Mouse (Mus musculus) gastrocnemius, adult 18-20 months (tissue): ENCODE measurements around the gene Slc25a15. TPM values are rescaled to one million over a fixed set of nuclear protein-coding genes. Genes with fewer than 3 reads are reported as not detected.

Experiments
- DNase-seq: peaks from one replicate; pipeline ENCODE4 v3.0.0; 2021; ENCODE audit warnings: low spot score
- long read RNA-seq, 2 experiments: library from polyadenylated mRNA; stranded (forward); transcript quantifications; one replicate each; pipeline ENCODE4 v2.0.0; 2021
- total RNA-seq, 2 experiments: library from RNA; stranded (reverse); gene quantifications; 2 replicates each; pipeline ENCODE4 v1.2.3; 2021

The Slc25a15 gene
- total RNA-seq: 1 to 10 TPM; 9.0 to 9.9 TPM
- long read RNA-seq, experiment 1, transcript Slc25a15-201 (7 exons, 3,430 nt): major isoform, 24 of 30 reads
- long read RNA-seq, experiment 1, partial matches to known transcripts: 0 of 30 reads
- long read RNA-seq, experiment 1, other reads (novel, unspliced or antisense): 6 of 30 reads
- long read RNA-seq, experiment 2, transcript Slc25a15-201 (7 exons, 3,430 nt): major isoform, 14 of 16 reads
- long read RNA-seq, experiment 2, partial matches to known transcripts: 0 of 16 reads
- long read RNA-seq, experiment 2, other reads (novel, unspliced or antisense): 2 of 16 reads

DNA sequence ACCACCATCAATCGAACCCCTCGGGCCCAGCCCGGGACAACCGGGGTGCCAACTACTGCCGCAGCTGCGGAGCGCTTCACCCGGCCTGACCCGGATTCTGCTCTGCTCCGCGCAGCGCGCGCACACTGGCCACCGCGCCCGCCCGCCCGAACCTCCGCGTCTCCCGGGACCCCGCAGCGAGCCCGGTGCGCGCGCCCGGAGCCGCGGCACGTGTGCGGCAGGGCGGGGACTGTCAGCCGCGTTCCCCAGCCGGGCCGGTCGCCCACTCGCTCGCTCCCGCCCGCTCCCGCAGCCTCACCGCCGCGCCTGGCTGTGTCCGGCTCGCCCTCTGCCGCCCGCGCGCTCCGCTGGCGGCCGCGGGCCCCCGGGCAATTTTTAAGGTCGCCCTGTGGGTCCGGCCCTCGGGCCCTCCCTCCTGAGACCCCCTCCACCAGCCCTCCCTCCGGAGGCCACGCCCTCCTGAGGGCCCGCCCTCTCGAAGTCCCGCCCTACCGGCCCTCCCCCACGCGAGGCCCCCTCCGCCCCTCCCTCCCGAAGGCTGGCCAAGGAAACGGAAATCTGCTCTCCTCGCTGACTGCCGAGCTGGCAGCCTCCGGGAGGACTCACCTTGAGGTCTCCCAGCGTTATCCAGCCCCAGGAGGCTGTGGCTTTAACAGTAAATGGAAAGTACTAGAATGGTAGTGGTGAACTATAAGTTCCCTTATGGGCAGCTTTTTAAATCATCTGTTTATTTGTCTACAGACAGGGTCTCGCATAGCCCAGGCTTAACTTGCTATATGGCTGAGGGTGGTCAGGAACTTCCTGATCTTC is at the start of gene Slc25a15:
Gene Slc25a15, minus strand, starts transcription at position 456 of the 810 bp plus-strand sequence.
- DNase-seq: peak; percentile 91

GRCm38 (mm10) chr8:22411971-22412370 is 13.6 kb upstream of the Slc25a15 start:
- no peak for DNase-seq

DNA sequence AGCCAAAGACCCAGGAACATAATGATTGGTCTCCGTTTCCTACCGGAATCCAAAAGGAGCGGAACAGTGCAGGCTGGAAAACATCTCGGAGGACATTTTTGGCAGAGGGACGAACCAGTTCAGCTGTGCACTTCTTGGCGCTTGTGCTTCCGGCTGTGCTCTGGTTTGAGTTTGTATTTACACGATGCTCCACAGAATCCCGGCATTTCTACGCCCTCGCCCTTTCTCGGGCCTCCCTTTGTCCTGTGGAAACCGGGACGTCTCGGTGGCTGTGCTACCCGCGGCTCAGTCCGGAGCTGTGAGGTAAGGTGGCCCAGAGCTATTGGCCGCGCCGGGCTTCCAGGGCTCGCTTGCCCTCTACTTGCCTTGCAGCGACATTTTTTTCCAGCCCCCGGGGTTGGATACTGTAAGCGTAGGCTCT is 12.9 kb upstream of the Slc25a15 start, which contains the start of gene Mrps31:
Gene Mrps31, plus strand, starts transcription at position 80 of the 421 bp plus-strand sequence.
- DNase-seq: peak; percentile 91

DNA sequence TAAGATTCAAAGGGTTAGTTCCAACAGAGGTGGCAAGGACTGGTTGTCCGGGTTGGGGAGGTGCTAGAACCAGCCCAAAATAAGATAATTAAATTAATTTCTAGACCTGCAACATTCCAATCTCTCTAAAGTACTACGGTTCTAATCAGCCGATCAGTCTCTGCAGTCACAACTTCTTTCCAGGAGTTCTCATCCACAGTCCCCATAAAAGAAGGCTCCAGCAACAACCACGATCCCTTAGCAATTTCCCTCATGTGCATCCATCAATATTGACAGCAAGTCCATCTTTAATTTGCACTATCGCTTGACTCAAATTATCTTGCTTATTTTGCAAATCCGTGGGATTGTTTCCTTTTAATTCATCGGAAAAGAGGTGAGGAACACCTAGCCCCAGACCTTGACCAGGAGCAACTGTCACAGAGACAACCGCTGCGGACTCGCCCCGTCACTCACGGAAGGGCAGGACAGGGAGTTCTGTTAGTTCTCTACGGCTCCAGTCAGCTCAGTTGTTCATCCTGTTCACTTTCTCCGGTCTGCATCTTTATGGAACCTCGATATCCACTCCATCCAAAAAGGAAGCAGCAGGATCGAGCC is 12.4 kb upstream of the Slc25a15 start:
- DNase-seq: no peak

GRCm38 (mm10) chr8:22405733-22406132 is 7.3 kb upstream of the Slc25a15 start:
- DNase-seq: no peak

GRCm38 (mm10) chr8:22403235-22403634 is 4.8 kb upstream of the Slc25a15 start:
- no peak for DNase-seq

GRCm38 (mm10) chr8:22400593-22400992 is 2.2 kb upstream of the Slc25a15 start:
- DNase-seq: no peak

DNA sequence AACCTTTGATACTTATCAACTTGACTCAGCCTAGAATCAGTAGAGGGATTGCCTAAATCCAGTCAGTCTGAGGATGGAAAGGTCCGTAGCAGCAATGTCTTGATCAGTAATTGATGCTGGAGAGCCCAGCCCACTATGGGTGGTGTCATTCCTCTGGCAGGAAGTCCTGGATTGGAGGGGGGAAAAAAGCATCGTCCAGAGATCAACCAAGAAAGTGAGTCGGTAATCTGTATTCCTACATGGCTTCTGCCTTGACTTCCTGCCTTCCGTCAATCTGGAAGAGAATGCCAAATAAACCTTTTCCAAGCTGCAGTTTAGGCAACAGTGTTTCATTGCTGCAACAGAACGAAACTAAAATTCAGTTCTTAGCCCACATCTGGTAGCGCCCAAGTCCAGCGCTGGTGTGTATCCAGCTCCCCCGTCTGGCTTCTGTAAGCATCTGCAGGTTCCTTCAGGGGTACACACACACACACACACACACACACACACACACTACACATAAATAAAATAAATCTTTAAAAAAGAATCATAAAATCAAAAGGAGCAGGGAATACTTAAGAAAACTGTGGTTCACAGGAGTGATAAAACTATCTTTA is 986 bp upstream of the Slc25a15 start:
- DNase-seq: no peak

- no peak for DNase-seq
Measured at GRCm38 (mm10) chr8:22397811-22398141, 621 bp downstream of the Slc25a15 start.

- no peak for DNase-seq
Measured at GRCm38 (mm10) chr8:22395256-22395655, 3.1 kb downstream of the Slc25a15 start.

DNA sequence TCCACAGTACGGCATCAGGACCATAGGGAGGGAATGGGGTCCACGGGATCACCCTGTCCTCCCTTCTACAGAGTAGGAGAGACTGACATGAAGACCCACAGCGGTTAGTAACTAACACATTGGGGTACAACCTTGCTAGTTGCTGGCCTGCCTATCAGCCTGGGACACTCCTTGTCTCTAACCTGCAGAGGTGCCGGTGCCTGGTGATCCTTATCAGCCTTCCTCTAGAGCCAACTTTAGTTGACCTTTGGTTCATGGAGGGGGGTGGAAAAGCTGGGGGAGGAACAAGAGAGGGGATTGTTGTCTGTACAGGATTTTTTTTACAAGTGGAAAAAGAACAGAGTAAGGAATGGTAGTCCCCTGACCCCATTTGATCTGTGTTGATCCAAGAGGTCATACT is 3.9 kb downstream of the Slc25a15 start:
- DNase-seq: no peak

- no peak for DNase-seq
Measured at GRCm38 (mm10) chr8:22390766-22391463, 7.5 kb downstream of the Slc25a15 start.

GRCm38 (mm10) chr8:22389874-22390273 is 8.5 kb downstream of the Slc25a15 start:
- no peak for DNase-seq

DNA sequence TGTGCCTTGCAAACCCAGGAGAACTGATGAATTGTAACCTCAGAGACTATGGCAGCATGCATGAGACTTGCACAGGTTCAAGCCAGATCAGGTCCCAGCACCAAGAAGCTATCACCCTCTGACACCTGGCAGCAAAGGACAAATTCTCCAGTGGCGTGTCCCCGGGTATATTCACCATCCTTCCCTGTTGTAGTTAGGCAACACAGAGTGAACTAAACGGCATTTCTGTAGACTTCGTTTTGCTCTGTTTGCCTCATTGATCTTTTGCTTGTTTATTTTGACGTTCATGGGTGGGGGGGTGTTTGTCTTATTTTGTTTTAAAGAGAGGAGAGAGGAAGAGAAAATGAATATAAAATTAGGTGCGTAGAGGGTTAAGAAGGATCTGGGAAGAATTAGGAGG is 13.2 kb downstream of the Slc25a15 start:
- no peak for DNase-seq

GRCm38 (mm10) chr8:22382824-22383595 is 15.4 kb downstream of the Slc25a15 start:
- DNase-seq: no peak

- no peak for DNase-seq
Measured at GRCm38 (mm10) chr8:22380934-22381333, 17.5 kb downstream of the Slc25a15 start.

DNA sequence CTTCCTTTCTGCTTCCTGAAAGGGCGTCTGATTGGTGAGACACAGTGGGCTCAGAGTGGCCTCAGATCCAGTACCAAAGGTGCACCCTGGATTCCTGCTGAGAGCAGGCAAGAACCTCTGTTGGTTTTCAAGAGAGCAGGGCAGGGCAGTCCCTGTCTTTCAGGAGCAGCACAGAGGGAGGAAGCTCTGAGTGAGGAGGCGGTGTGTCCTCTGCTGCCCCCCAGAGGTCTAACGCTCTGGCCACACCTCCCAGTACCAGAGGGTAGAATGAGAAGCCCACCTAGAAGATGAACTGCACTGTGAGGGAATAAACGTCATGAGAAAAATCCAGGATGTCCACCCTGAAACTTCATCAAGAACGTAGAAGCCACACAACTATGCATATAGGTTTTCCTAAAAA is 21.5 kb downstream of the Slc25a15 start:
- DNase-seq: peak; percentile 27

DNA sequence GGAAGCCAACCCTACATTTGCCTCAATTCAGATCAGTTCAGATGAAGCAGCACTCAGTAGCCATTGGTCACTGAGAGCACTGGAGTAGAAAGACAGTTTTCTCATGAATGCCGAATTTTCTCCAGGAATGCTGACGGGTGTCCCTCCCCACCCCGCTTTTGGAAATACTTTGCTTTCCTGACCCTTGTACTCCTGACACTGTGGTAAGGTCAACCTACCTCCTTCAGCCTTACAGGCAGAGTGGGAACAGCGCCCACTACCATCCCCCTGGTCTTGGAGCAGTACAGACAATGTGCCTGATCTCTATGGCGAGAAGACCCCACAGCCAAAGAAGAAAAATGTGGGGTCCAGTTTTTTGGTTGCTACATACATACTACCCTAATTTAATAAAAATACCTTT is 22.1 kb downstream of the Slc25a15 start:
- no peak for DNase-seq

DNA sequence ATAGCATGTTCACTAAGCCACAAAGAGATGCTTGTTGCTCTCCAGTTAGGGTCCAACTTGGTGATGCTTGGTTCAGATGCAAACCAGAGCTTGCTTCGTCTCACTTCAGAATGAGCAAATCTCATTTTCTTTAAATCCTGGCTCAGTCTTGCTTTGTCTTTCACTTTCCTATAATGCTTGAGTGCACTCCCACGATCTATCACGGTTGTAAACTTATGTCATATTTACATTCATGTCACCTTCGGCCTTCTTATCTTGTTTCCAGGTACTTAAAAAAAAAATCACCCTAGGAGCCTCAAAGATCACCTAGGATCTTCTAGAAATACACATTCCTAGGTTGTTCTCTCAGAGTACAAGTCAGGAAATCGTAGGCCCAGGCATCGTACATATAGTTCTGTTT is 38.5 kb downstream of the Slc25a15 start:
- DNase-seq: no peak

DNA sequence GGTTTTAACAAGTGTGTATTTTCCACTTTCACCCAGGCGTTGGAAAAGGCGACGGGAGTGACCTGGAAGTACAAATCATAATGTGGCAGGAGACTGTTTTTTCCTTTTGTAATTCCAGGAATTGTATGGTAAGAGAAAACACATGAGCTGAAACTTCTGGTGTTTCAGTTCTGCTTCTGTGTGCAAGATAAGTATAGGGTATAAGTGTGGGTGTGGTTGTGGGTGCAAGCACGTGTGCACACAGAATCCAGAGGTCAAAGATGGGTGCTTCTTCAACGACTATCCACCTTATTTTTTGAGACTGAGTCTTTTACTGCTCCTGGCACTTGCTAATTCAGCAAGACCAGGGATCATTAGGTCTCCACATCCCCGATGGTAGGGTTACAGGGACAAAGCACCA is 39.0 kb downstream of the Slc25a15 start:
- DNase-seq: no peak

- no peak for DNase-seq
Measured at GRCm38 (mm10) chr8:22335426-22335825, 63.0 kb downstream of the Slc25a15 start.
